In the genomic region with DNA sequence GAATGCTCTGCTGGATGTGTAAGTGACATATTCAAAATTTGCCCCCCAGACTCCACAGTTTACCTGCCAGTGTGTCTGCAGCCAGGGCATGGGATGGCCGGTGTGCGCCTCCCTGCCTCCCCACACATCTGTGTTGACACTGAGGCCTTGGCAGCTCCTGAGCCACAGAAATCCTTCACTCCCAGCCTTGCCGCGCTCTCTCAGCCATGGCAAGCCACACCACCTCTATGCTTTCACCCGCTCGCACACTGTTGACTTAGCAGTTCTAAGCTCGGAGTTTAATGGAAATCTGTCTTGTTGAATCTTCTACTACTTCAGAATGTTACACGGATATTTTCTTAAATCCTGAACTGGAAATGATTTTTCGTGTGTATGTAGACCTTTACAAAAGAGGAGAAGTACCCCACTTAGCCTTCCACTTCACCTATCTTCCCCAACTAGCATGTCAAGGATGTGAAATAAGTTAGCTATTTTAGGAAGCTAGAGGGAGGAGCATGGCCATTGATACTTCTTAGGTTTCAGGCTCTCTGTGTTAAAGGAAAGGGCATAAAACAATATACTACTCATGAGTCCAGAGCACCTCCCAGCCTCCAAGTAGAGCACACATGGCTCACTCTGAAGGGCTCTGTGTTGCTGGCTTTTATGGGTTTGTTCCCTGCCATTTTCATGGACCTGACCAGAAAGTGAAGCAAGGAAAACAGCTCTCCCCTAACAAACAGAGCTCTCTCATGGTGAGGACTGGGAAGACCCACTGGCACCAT, we compare ENCODE assay signal across 26 mouse cellular contexts.
DNase-seq lines count a peak whose midpoint lies in the region; ATAC-seq and TF ChIP-seq lines count a peak whose summit lies in the region.
"Had no signal": no experiment of that assay in that cellular context is flagged by ENCODE, and none has a peak within 500 bp of the region (broad histone marks: within the 10 kb centered on the region; RNA-seq: fewer than 3 reads in every experiment).

No protein-coding gene starts in this region.

- H3K27ac ChIP-seq in kidney, adult 2 months (ENCODE audit: insufficient read depth, low read depth, low read length), result no peak overlapping the region
- H3K27ac ChIP-seq in lung, embryonic 15.5 days, result peak overlapping the region; percentile 32; the same call in 1 of the 2 replicates
- peak overlapping the region; percentile 48 for H3K27ac ChIP-seq in limb, embryonic 14.5 days (replicated peaks; ENCODE audit: low read depth, low read length)
- H3K27ac ChIP-seq: embryonic facial prominence, embryonic 13.5 days; forebrain, embryonic 10.5 days; forebrain, embryonic 15.5 days; heart, adult 2 months; hindbrain, embryonic 13.5 days; layer of hippocampus, adult 2 months; macrophage; midbrain, embryonic 13.5 days had no signal

- no peaks in the 10 kb centered on the region for H3K4me1 ChIP-seq in kidney, adult 2 months (ENCODE audit: control insufficient read depth, insufficient read depth, low read length)
- no peaks in the 10 kb centered on the region; the same call in 1 of the 2 replicates for H3K4me1 ChIP-seq in lung, embryonic 15.5 days
- peaks cover 7% of the 10 kb centered on the region; the same call in 1 of the 2 replicates for H3K4me1 ChIP-seq in limb, embryonic 14.5 days (ENCODE audit: control insufficient read depth, insufficient read depth, low read length)
- H3K4me1 ChIP-seq: embryonic facial prominence, embryonic 13.5 days; forebrain, embryonic 10.5 days; forebrain, embryonic 15.5 days; hindbrain, embryonic 13.5 days; midbrain, embryonic 13.5 days had no signal

- no peak overlapping the region for H3K9ac ChIP-seq in lung, embryonic 15.5 days
- no peak overlapping the region for H3K9ac ChIP-seq in limb, embryonic 14.5 days (ENCODE audit: low read depth, low read length, severe bottlenecking)
- H3K9ac ChIP-seq: embryonic facial prominence, embryonic 13.5 days; forebrain, embryonic 15.5 days; heart, embryonic 12.5 days; hindbrain, embryonic 13.5 days; midbrain, embryonic 13.5 days had no signal

- ATAC-seq in lung, embryonic 15.5 days (ENCODE audit: borderline replicate concordance, extremely low read depth, low FRiP score, low TSS enrichment), result peak; percentile 62; the same call in 1 of the 2 replicates
- no peak for ATAC-seq in limb, embryonic 14.5 days (ENCODE audit: low FRiP score, low read depth)
- ATAC-seq in CD4-positive, CD25-positive, alpha-beta regulatory T cell, adult 4 months, result no peak
- ATAC-seq: forebrain, embryonic 15.5 days; intestine, embryonic 16.5 days; midbrain, embryonic 13.5 days had no signal

- no peak for TF ChIP-seq POLR2A in kidney, adult 2 months (IDR thresholded peaks at IDR 0.05; ENCODE audit: low read depth, low read length)
- no peak for TF ChIP-seq POLR2A in limb, embryonic 14.5 days (IDR thresholded peaks at IDR 0.05; ENCODE audit: borderline replicate concordance, extremely low read depth, insufficient read depth, insufficient read length)

- peak; percentile 1 for DNase-seq in kidney, adult 2 months
- DNase-seq in kidney, adult 8-10 months, result no peak
- DNase-seq in lung, postnatal 14 days, result no peak
- DNase-seq in kidney, postnatal 36 days, result peak; percentile 6 to 11
- no peak for DNase-seq in limb, embryonic 14.5 days (ENCODE audit: low spot score)
- no peak for DNase-seq in layer of hippocampus, adult 11-12 months (ENCODE audit: low spot score)
- DNase-seq: adrenal gland, postnatal 14 days; cerebellum, adult 11 months; cerebellum, adult 9-11 months; embryo, embryonic 11 days; heart, adult 2 months; heart, postnatal 4 days; right cerebral cortex, postnatal 14 days had no signal

- no peak overlapping the region for H3K4me2 ChIP-seq in lung, embryonic 15.5 days
- H3K4me2 ChIP-seq in limb, embryonic 14.5 days (replicated peaks; ENCODE audit: low read depth, low read length, severe bottlenecking), result no peak overlapping the region
- H3K4me2 ChIP-seq: embryonic facial prominence, embryonic 13.5 days; forebrain, embryonic 15.5 days; heart, embryonic 12.5 days; hindbrain, embryonic 13.5 days; liver, embryonic 11.5 days; midbrain, embryonic 13.5 days had no signal

- no peak overlapping the region for H3K4me3 ChIP-seq in kidney, adult 2 months (ENCODE audit: insufficient read depth, low read depth, low read length)
- H3K4me3 ChIP-seq in lung, embryonic 15.5 days, result no peak overlapping the region
- H3K4me3 ChIP-seq in limb, embryonic 14.5 days (replicated peaks; ENCODE audit: low read length), result no peak overlapping the region
- H3K4me3 ChIP-seq: embryonic facial prominence, embryonic 13.5 days; forebrain, embryonic 10.5 days; forebrain, embryonic 15.5 days; heart, adult 2 months; heart, embryonic 12.5 days; hindbrain, embryonic 13.5 days; layer of hippocampus, adult 2 months; midbrain, embryonic 13.5 days had no signal

- H3K9me3 ChIP-seq in lung, embryonic 15.5 days, result no peaks in the 10 kb centered on the region
- no peaks in the 10 kb centered on the region for H3K9me3 ChIP-seq in limb, embryonic 14.5 days (ENCODE audit: control insufficient read depth, low read length)
- H3K9me3 ChIP-seq: embryonic facial prominence, embryonic 13.5 days; forebrain, embryonic 10.5 days; forebrain, embryonic 15.5 days; heart, embryonic 12.5 days; hindbrain, embryonic 13.5 days; midbrain, embryonic 13.5 days had no signal

- TF ChIP-seq CTCF in kidney, adult 2 months (conservative IDR thresholded peaks at IDR 0.05; ENCODE audit: insufficient read depth, insufficient read length, low read depth, low read length), result no peak

- no peaks in the 10 kb centered on the region for H3K36me3 ChIP-seq in kidney, adult 2 months (ENCODE audit: control insufficient read depth, insufficient read depth, low read length)
- H3K36me3 ChIP-seq in lung, embryonic 15.5 days, result no peaks in the 10 kb centered on the region
- H3K36me3 ChIP-seq in limb, embryonic 14.5 days (ENCODE audit: control insufficient read depth, insufficient read depth, low read length), result no peaks in the 10 kb centered on the region
- H3K36me3 ChIP-seq: embryonic facial prominence, embryonic 13.5 days; forebrain, embryonic 10.5 days; forebrain, embryonic 15.5 days; G1E; heart, embryonic 12.5 days; hindbrain, embryonic 13.5 days; midbrain, embryonic 13.5 days had no signal

- H3K27me3 ChIP-seq in kidney, adult 2 months (replicated peaks; ENCODE audit: control insufficient read depth, insufficient read depth, low read length), result no peaks in the 10 kb centered on the region
- H3K27me3 ChIP-seq in lung, embryonic 15.5 days, result no peaks in the 10 kb centered on the region
- H3K27me3 ChIP-seq in limb, embryonic 14.5 days (ENCODE audit: control insufficient read depth, insufficient read depth, low read length), result no peaks in the 10 kb centered on the region
- H3K27me3 ChIP-seq: embryonic facial prominence, embryonic 13.5 days; forebrain, embryonic 15.5 days; heart, embryonic 12.5 days; hindbrain, embryonic 13.5 days; midbrain, embryonic 13.5 days had no signal

- 62% methylated on average over 9 of the region's 9 CpGs for WGBS in kidney, adult 2 months
- 54% methylated on average over 9 of the region's 9 CpGs for WGBS in lung, embryonic 15.5 days
- 81% methylated on average over 9 of the region's 9 CpGs for WGBS in limb, embryonic 14.5 days

Comparison
In these comparisons a context has a peak if more than half of its experiments do, and no peak if none do; other contexts are left out.
1. DNase-seq: peak in kidney, adult 2 months (single experiment) and kidney, postnatal 36 days (2 of 2); none in kidney, adult 8-10 months (0 of 2), lung, postnatal 14 days (single experiment), limb, embryonic 14.5 days (single experiment) and layer of hippocampus, adult 11-12 months (single experiment).